Mouse (Mus musculus) gastrocnemius, postnatal 10 days (tissue): ENCODE data around the gene Fscn3. TPM values are rescaled to one million over a fixed set of nuclear protein-coding genes. Genes with fewer than 3 reads are reported as not detected.

Experiments used
- DNase-seq: peaks from one replicate; pipeline ENCODE4 v3.0.0; 2021; ENCODE audit warnings: mixed read lengths
- total RNA-seq, 2 experiments: library from RNA; stranded (reverse); gene quantifications; 2 replicates each; pipeline ENCODE4 v1.2.3; 2021

Fscn3 gene
- total RNA-seq, 2 experiments from 2014 or later: not detected

GRCm38 (mm10) chr6:28486905-28487304 is 59.3 kb downstream of the Fscn3 start:
- no peak for DNase-seq

Other genes starting within 250 kb of the Fscn3 start
- 10 to 100 TPM in 1 of 2 experiments, 1 to 10 TPM in 1; 7.9 to 12.4 TPM for gene Zfp800, start 29.8 kb upstream of the Fscn3 start, total RNA-seq
- gene Arf5, start 4.2 kb upstream of the Fscn3 start, total RNA-seq: 100 to 1,000 TPM; 116 to 124 TPM
- gene Gcc1, start 601 bp downstream of the Fscn3 start, total RNA-seq: 1 to 10 TPM; 5.7 to 7.9 TPM
- gene Pax4, start 21.6 kb downstream of the Fscn3 start, total RNA-seq: not detected
- 10 to 100 TPM; 56.2 to 65.2 TPM for gene Snd1, start 47.4 kb downstream of the Fscn3 start, total RNA-seq